Mouse (Mus musculus) fat pad, adult 2 months (tissue): ENCODE measurements around the gene Ctnnd2.

ENCODE experiments used
- DNase-seq: peaks from one replicate; pipeline ENCODE4 v3.0.0-alpha.2; 2011; ENCODE audit warnings: low read depth, low spot score; ENCODE audit errors: extremely low read depth

The Ctnnd2 gene

DNA sequence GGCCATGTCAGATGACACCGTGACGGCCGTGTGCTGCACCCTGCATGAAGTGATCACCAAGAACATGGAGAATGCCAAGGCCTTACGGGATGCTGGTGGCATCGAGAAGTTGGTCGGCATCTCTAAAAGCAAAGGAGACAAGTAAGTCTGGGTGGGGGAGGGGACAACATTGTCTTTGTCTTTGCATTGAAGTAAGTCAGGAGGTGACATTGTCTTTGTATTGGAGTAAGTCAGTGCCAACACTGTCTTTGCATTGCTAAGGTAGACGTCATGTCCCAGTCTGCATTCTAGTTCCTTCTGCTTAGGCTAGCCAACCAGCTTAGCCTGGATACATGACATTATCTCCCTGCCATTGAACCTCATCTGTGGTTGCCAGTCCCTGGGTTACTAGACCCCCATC is 794.4 kb downstream of the Ctnnd2 start:
- DNase-seq = no peak

- no peak for DNase-seq
Measured at GRCm38 (mm10) chr15:30974436-30974835, 802.0 kb downstream of the Ctnnd2 start.

DNA sequence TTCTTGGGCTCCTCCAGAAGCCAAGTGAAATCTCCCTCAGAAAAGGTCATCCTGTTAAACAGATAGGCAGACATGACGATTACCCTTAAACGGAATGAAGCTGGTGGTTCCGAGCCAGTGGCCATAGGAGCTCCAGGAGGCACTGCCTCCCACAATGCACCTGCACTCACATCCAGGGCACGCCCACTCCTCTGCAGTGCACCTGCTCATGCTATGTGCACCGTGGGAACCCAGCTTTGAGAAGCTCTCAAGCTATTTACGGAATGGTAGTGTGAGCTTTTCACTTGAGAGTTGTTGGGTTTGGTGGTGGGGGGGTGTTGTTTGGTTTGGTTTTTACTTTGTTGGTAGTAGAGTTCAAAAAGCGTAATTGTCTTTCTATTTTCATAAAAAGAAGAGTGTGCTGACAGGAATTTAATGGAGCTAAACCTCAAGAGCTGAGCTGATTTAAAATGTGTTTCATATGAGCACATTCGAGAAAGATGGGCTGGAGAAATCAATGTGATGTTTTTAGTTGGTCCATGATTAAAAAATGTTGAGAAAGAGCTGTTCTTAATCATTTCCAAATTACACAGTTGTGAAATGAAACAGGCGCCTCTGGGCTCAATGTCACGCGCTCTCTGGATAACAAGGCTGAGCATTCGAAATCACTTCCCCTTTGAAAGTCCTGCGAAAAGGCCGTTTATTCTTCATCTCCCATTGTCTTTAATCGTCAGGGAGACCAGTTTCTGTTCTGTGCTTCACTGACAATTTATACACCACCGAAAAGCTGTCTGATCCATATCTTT is 802.8 kb downstream of the Ctnnd2 start:
- no peak for DNase-seq

DNA sequence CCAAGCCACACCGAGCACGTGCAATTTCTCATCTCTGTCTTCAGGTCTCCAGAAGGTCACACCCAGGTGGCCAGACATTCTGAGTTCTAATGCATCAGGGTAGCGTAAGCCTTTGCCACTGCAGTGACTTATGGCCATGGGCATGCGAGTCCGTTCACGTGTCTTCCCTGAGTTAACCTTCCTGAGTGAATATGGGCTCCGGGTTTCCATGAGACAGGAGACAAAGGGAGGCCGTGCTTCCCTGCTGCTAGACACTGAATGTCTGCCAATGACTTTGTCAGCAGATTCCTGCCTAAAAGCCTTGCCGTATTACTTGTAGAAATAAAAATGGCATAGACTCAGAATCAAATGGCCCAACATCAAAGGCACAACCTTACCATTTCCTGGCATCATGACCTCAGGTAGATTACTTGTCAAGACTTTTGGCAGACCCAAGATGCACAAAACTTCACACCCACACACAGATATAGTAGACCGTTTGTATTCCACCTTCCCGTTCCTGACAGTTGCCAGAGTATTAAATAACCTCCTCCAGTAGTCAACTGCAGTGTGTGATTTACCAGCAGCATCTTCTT is 804.9 kb downstream of the Ctnnd2 start:
- DNase-seq = peak; percentile 95

DNA sequence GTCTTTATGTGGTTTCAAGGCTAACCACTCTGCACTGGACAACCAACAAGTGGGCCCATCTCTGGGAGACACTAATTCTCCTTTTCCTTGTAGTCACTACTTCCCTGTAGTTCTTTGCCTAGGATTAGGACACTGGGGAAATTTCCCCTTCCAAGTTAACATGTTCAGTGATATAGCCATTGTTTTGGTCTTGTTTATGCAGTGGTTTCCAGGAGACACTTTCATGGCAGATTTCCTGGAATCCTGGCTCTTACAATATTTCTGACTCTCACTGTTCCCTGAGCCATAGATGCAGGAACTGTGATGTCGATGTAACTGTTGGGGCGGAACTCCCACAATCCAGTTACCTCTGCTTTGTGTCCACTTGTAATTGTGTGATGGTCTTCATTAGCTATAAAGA is 814.5 kb downstream of the Ctnnd2 start:
- DNase-seq = no peak

GRCm38 (mm10) chr15:30990421-30991252 is 818.2 kb downstream of the Ctnnd2 start:
- DNase-seq = no peak

GRCm38 (mm10) chr15:30992357-30992756 is 820.0 kb downstream of the Ctnnd2 start:
- DNase-seq = no peak

- DNase-seq = no peak
Measured at GRCm38 (mm10) chr15:30992901-30993300, 820.5 kb downstream of the Ctnnd2 start.

DNA sequence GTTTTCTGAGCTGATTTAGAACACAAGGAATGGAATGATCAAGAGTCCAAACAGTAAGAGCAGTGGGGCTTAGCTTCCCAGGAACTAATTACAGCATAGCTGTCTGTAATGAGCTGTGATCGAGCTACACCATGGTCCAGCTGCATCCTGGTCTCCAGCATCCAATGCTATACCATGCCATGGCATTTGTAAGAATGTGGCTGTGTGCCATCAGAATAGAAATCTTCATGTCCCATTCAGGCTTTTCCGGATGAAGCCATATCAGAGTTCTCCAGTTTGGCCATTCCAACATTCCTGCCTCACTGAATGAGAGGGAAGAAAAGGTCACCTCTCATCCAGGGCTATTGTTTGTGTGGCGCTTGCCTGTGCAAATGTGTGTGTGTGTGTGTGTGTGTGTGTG is 823.0 kb downstream of the Ctnnd2 start:
- DNase-seq = no peak

- DNase-seq = no peak
Measured at GRCm38 (mm10) chr15:31004468-31004867, 832.1 kb downstream of the Ctnnd2 start.

DNA sequence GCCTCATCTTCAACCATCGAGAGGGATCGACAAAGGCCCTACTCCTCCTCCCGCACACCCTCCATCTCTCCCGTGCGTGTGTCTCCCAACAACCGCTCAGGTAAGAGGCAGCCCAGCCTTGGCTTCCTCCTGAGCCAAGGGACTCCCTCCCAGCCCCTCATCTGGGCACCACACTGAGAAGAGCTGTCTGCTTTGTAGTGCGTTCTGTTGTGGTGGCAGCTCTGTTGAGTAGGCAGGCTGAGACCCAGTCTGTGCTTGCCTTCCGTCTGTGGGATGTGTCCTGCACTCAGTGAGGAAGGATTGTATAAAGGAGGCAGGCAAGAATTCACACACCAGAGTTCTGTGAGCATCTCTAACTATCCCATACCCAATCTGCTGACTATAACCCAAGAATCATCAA is 832.6 kb downstream of the Ctnnd2 start:
- no peak for DNase-seq

GRCm38 (mm10) chr15:31006050-31006824 is 833.8 kb downstream of the Ctnnd2 start:
- DNase-seq = no peak

- no peak for DNase-seq
Measured at GRCm38 (mm10) chr15:31006825-31007157, 834.4 kb downstream of the Ctnnd2 start.

DNA sequence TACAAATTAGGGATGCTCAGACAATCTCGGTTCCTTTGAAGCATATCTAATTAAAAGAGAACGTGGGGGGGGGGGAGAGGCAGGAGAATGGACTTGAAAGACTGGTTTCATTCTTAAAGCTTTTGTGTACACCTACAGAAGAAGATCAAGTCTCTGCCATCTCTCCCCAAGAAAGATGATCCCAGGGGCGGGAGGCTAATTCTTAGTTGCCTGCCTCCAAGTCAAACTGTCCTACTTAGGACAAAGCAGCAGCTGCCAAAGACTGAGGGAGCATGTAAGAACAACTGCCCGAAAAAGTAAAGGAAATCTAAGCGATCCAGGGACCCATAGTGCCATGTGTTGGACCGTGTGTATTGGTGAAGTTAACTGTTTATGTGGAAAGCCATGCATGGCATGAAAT is 836.2 kb downstream of the Ctnnd2 start:
- DNase-seq = no peak

- no peak for DNase-seq
Measured at GRCm38 (mm10) chr15:31020769-31021168, 848.4 kb downstream of the Ctnnd2 start.

GRCm38 (mm10) chr15:31022012-31022411 is 849.6 kb downstream of the Ctnnd2 start:
- no peak for DNase-seq

- DNase-seq = no peak
Measured at GRCm38 (mm10) chr15:31022497-31022896, 850.1 kb downstream of the Ctnnd2 start.

DNA sequence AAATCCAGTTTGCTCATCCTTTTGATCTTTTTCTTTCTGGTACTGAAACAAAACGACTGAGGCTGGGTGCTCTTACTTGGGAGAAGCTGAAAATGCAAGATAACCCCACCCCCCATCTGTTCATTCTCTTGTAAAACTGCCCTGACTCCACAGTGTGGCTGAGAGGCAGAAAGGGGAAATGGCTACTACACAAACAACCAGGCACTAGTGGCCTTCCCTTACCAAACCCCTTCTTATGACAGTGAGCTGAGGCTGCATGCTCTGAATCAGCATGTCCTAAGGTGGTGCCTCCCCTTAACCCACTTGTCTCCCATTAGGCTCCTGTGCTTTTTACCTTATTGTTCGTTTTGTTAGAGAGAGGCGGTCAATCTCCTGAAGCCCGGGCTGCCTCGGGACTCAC is 851.4 kb downstream of the Ctnnd2 start:
- no peak for DNase-seq

DNA sequence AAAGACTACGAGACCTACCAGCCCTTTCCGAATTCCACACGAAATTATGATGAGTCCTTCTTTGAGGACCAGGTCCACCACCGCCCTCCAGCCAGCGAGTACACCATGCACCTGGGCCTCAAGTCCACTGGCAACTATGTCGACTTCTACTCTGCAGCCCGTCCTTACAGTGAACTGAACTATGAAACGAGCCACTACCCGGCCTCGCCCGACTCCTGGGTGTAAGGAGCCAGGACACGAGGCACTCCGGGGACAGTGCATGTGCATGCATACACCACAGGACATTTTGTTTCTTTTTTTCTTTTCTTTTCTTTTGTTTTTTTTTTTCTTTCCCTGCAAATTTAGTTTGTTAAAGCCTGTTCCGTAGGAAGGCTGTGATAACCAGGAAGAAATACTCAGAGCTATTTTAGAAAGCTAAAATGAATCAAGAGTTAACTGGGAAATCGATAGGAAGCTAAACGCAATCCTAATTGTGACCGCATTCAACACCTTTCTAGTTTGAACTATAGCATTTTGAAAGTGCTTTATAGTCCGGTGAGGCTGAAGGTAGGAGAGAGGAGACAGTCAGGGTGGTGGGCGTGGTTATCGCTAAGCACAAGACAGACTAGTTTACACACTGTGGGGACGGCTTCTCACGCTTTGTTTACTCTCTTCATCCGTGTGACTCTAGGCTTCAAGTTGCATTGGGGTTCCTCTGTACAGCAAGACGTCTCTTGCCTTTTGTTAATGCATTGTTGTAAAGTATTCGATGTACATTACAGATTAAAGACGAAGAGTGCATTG is 855.2 kb downstream of the Ctnnd2 start:
- no peak for DNase-seq

DNA sequence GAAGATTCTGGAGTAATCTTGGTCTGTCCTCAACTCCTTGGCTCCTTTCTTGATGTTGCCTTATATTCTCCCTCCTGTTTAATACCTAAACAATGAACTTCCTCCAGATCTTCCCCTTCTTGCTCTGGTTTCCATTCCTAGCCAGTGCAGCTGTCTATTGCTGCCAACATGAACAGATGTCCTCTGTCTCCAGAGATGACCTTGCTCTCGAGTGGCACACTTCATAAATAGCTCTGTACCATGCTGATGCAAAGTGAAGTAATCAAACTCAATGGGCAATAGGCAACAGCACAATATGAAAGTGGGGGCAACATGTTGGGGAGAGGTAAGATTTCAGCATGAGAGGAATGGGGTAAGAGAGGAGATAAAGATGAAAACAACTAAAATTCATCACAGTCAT is 872.6 kb downstream of the Ctnnd2 start:
- no peak for DNase-seq

GRCm38 (mm10) chr15:31051496-31051895 is 879.1 kb downstream of the Ctnnd2 start:
- no peak for DNase-seq
